Mouse (Mus musculus) gastrocnemius, postnatal 4 days (tissue): Measurements from ENCODE around the gene Cemip. TPM values are rescaled to one million over a fixed set of nuclear protein-coding genes. Genes with fewer than 3 reads are reported as not detected.

ENCODE experiments used
- DNase-seq, 2 experiments: peaks; one replicate each; pipeline ENCODE4 v3.0.0; 2021 to 2022; ENCODE audit warnings: low spot score in 2 of 2, mixed read lengths in 2 of 2
- total RNA-seq, 2 experiments: library from RNA; stranded (reverse); gene quantifications; 2 replicates each; pipeline ENCODE4 v1.2.3; 2021

Gene Cemip
- total RNA-seq, 2 experiments from 2014 or later, result 0.62 to 0.69 TPM

DNA sequence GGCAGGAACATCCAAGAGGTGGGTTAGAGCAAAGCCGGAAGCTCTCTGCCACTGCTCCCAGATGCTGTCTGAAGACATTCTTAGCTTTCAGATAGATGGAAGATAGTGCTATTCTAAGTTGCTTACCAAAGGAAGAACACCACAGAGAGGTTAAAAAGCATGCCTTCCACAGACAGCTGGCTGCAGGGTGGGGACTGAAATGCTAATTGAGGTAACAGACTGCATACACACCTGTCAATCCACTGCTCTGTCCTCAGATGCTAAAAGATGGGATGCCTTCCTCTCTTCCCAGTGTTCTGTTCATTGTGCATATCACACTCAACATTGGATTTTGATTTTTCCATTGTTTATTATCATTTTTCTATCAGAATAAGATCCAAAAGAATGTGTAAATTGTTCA lies 11.8 kb upstream of the Cemip start:
- DNase-seq, result no peak

DNA sequence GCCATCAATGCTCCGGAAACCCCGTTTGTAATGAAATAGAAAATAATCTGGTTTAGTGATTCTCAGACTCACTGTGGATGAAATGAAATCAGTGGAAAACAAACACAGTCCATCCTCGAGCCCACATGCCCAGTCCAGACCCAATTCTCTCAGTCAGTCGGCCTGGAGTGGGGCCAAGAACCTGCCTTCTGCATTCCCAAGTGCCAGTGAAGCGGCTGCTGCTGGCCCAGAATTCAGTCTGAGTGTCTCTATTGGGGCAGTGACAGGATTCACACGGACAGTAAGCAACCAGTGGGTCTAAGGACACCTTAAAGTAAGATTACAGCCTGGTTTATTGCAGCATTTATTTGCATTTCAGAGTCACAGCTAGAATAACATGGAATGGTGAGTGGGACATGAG lies 10.2 kb upstream of the Cemip start:
- DNase-seq, result peak in 1 of 2 experiments; percentile 62

- DNase-seq, result no peak
Measured at GRCm38 (mm10) chr7:84090793-84091192, 4.5 kb upstream of the Cemip start.

DNA sequence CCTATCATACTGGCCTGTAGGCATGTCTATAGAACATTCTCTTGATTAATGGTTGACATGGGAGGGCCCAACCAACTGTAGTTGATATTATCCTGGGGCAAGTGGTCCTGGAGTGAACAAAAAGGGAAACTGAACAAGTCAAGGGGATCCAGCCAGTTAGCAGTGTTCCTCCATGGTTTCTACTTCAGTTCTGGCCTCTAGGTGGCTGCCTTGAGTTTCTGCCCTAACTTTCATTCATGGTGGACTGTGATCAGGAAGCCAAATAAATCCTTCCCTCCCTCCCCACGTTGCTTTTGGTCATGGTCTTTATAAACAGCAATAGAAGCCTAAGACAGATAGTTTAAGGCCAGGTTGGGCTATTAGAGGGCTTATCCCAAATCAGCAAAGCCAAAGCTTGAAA lies 3.5 kb upstream of the Cemip start:
- DNase-seq, result no peak

DNA sequence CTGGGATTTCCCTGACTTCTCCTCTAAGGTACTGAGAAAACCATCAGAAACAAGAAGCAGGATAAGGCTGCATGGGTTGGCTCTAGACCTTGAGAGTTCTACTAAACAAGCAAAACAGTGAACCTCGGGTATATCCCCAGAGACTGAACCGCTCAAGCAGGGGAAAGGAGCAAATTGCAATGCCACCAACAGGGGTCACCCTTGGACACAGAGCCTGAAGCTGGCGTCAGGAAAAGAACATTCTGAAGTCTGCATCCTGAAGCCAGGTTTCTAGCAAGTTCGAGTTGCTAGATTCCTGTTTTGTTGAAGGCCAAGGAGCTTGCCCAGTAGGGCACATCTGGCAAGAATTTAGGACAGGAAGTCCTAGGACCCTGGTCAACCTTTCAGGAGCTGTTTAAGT lies 2.7 kb upstream of the Cemip start:
- DNase-seq, result peak; percentile 48 to 79

DNA sequence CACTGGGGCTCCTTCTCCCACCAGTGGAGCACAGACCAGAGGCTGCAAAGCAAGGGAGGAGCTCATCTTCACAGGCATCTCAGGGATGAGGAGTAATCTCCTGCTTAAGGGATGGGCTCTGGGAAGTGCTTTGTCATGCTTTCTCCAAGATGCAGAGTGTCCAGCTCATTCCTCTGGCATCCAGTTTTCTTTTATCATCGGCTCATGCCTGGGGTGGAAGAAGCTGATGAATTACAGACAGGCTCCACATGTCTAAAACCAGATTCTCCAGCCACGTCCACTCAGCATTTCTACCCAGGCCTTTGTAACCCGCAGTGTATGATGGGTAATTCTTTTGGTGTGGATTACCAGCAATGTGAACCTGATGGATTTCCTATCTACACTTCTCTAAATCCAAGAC lies 1.9 kb upstream of the Cemip start:
- DNase-seq, result no peak

DNA sequence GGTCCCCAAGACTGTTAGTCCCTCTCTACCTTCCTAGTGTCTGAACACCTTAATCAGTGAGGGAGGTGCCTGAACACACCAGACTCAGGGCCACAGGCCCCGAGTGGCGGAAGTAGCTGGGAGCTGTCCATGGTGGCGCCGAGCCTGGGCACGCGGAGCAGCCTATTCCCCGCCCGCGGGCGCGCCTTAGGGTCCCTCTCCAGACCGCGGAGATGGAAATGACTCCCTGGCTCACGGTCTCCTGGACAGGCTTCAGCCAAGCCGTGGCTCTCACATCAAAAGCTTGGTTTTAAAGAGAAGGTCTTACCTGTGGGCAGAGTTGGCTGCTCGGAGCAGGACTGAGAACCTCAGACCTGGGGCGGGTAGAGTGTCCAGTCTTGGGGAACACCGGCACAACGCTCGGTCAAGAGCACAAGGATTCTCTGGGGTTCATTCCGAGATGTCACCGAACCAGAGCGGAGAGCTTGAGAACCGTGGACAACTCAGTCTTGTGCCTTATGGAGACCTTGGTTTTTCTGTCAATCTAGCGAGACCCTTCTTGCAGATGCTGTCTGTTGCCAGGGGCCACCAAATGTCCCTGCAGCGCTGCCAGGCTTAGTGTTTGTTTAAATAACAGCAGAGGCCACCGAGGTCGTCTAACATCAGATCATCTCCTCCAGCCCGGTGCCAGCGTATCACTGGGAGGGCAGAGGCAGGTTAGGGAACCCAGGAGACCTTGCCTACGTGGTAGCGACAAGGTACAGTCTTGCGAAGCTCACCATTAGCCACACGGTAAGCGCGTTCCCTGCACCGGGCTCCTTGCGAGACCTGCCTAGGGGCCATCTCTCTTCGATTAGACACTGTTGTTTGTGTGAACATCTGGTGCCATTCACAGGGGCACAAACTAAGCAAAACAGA lies 1.0 kb downstream of the Cemip start:
- peak; percentile 55 to 69 for DNase-seq

- DNase-seq, result no peak
Measured at GRCm38 (mm10) chr7:84077257-84078013, 8.9 kb downstream of the Cemip start.

GRCm38 (mm10) chr7:84074266-84074665 lies 12.0 kb downstream of the Cemip start:
- DNase-seq, result no peak

DNA sequence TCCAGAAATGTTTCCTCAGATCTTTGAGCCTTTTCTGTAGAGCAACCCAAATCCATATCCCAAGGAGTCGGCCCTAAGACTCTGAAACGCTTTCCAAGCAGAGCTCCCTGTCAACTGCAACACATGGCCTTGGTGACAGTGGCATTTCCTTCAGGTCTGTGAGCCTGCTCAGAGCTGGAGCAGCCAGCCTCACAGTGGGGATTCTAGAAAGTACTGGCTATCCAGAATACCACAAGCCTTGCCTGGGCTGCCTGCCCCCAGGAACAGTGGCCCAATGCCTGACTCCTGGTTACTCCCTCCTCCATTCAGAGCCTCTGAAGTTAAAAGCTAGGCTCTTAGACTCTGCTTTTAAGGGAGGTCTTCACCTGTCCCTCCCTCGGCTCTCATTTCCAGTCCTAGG lies 12.4 kb downstream of the Cemip start:
- DNase-seq, result no peak

GRCm38 (mm10) chr7:84068931-84069330 lies 17.4 kb downstream of the Cemip start:
- peak in 1 of 2 experiments; percentile 56 for DNase-seq

- DNase-seq, result no peak
Measured at GRCm38 (mm10) chr7:84059799-84060198, 26.5 kb downstream of the Cemip start.

- peak in 1 of 2 experiments; percentile 21 for DNase-seq
Measured at GRCm38 (mm10) chr7:84055961-84056629, 30.2 kb downstream of the Cemip start.

DNA sequence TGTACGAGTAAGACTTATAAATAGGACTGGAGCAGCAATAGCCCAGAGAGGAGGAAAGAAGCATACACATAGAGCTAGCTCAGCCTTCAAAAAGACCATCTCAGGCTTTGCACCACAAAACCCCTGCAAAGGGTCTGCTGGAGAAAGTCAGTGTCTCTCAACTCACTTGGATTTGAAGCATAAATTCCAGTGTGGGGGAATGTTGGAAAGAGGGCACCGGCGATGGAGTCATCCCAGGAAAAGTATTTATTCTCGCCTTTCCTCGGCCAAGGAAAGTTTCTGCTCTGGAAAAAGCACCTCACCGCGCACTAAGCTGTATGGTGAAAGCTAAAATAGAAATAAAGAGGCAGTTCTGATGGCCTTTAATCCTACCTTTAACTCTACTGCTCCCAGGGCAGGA lies 32.4 kb downstream of the Cemip start:
- DNase-seq, result no peak

DNA sequence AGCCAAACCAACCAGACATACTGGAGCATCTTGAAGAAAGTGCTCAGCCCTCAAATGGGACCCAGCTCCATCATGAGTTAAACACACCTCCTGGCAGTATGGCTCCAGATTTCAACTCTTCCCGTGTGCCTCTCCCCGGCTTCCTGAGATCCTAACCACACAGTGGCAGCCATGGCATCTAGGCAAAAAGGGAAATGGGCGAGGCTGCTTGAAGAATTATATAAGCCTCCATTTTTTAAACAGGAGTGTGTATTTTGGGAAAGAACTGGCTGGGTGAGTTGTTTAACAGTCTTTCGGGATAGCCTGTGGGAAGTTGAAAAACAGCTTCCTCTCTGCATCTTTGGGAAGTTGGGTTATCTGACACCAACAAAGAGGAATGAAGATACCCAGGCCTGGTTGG lies 34.9 kb downstream of the Cemip start:
- no peak for DNase-seq

DNA sequence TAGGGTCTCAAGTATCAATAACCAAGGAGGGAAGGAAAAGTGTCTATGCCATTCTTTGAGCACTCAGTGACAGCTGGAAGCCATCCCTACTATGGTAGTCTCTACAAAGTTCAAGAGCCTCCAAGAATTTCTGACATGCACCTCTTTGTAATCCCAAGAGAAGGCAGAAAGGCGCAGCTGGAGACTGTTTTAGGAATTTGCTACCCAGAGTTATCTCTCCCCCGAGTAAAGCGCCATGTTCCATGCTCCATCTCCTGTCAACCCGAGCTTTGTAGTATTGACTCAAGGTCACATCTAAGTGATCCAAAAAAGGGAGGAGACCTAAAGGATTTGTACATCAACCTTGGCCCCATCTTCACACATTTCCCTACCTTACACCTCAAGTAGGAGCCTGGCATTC lies 40.8 kb downstream of the Cemip start:
- no peak for DNase-seq

- DNase-seq, result no peak
Measured at GRCm38 (mm10) chr7:84044581-84045290, 41.6 kb downstream of the Cemip start.

- DNase-seq, result no peak
Measured at GRCm38 (mm10) chr7:84042726-84043125, 43.6 kb downstream of the Cemip start.

GRCm38 (mm10) chr7:84039856-84040522 lies 46.3 kb downstream of the Cemip start:
- DNase-seq, result no peak

GRCm38 (mm10) chr7:84038642-84039041 lies 47.7 kb downstream of the Cemip start:
- DNase-seq, result no peak

- DNase-seq, result peak in 1 of 2 experiments; percentile 14
Measured at GRCm38 (mm10) chr7:84032831-84033230, 53.5 kb downstream of the Cemip start.
